In the genomic region with DNA sequence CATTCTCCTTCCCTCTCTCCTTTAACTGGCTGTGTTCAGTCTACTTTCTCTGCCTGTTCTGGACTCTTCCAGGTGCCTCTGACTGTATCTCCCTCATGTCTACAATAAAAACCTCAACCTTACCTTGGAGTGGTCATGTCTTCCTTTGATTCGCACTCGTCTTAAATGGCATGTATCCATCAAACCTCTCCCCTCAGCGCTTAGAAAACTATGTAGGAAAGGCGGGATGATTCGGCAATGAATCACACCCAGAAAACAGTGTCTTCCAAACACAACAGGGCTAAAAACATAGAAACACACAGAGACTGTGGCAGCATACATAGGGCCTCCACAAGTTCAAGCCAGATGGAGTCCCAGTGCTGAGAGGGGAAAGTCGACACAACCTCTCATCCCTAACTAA, we compare ENCODE assay signal across 30 mouse cellular contexts.
DNase-seq lines count a peak whose midpoint lies in the region; ATAC-seq lines count a peak whose summit lies in the region.
"Had no signal": no experiment of that assay in that cellular context is flagged by ENCODE, and none has a peak within 500 bp of the region (broad histone marks: within the 10 kb centered on the region; RNA-seq: fewer than 3 reads in every experiment).

No protein-coding gene starts in this region.

- no peak overlapping the region for H3K9ac ChIP-seq in hindbrain, embryonic 14.5 days
- no peak overlapping the region for H3K9ac ChIP-seq in hindbrain, embryonic 12.5 days
- H3K9ac ChIP-seq: embryonic facial prominence, embryonic 12.5 days; hindbrain, embryonic 15.5 days; kidney, embryonic 15.5 days; limb, embryonic 15.5 days; liver, embryonic 13.5 days had no signal

- H3K4me2 ChIP-seq in hindbrain, embryonic 14.5 days (replicated peaks), result no peak overlapping the region
- no peak overlapping the region for H3K4me2 ChIP-seq in hindbrain, embryonic 12.5 days (replicated peaks)
- H3K4me2 ChIP-seq: embryonic facial prominence, embryonic 12.5 days; hindbrain, embryonic 15.5 days; kidney, embryonic 15.5 days; limb, embryonic 15.5 days; liver, embryonic 13.5 days had no signal

- no peaks in the 10 kb centered on the region for H3K4me1 ChIP-seq in hindbrain, embryonic 14.5 days (replicated peaks; ENCODE audit: control insufficient read depth, insufficient read depth, low read length)
- H3K4me1 ChIP-seq in hindbrain, embryonic 12.5 days, result no peaks in the 10 kb centered on the region
- H3K4me1 ChIP-seq: embryonic facial prominence, embryonic 12.5 days; hindbrain, embryonic 15.5 days; kidney, embryonic 15.5 days; limb, embryonic 15.5 days; liver, embryonic 13.5 days had no signal

- H3K36me3 ChIP-seq in hindbrain, embryonic 14.5 days (replicated peaks; ENCODE audit: control insufficient read depth, insufficient read depth), result no peaks in the 10 kb centered on the region
- no peaks in the 10 kb centered on the region for H3K36me3 ChIP-seq in hindbrain, embryonic 12.5 days
- H3K36me3 ChIP-seq: embryonic facial prominence, embryonic 12.5 days; hindbrain, embryonic 15.5 days; kidney, embryonic 15.5 days; limb, embryonic 15.5 days; liver, embryonic 13.5 days had no signal

- no peak for ATAC-seq in hindbrain, embryonic 14.5 days (ENCODE audit: low FRiP score)
- ATAC-seq in hindbrain, embryonic 12.5 days (ENCODE audit: low FRiP score), result no peak
- ATAC-seq: lung, postnatal 0 days had no signal

- H3K27ac ChIP-seq in hindbrain, embryonic 14.5 days, result peak overlapping the region; percentile 9; the same call in 1 of the 2 replicates
- H3K27ac ChIP-seq in hindbrain, embryonic 12.5 days, result no peak overlapping the region
- H3K27ac ChIP-seq: embryonic facial prominence, embryonic 12.5 days; hindbrain, embryonic 15.5 days; kidney, embryonic 15.5 days; layer of hippocampus, adult 2 months; limb, embryonic 15.5 days; liver, embryonic 13.5 days; stomach, postnatal 0 days had no signal

- no peaks in the 10 kb centered on the region for H3K9me3 ChIP-seq in hindbrain, embryonic 14.5 days (ENCODE audit: control insufficient read depth, low read length)
- H3K9me3 ChIP-seq in hindbrain, embryonic 12.5 days (replicated peaks), result no peaks in the 10 kb centered on the region
- H3K9me3 ChIP-seq: embryonic facial prominence, embryonic 12.5 days; hindbrain, embryonic 15.5 days; kidney, embryonic 15.5 days; limb, embryonic 15.5 days; liver, embryonic 13.5 days had no signal

- 82% methylated on average over 6 of the region's 6 CpGs for WGBS in hindbrain, embryonic 14.5 days
- 79% methylated on average over 6 of the region's 6 CpGs for WGBS in hindbrain, embryonic 12.5 days

- H3K4me3 ChIP-seq in hindbrain, embryonic 14.5 days (replicated peaks; ENCODE audit: low read length), result no peak overlapping the region
- H3K4me3 ChIP-seq in hindbrain, embryonic 12.5 days, result no peak overlapping the region
- H3K4me3 ChIP-seq: embryonic facial prominence, embryonic 12.5 days; hindbrain, embryonic 15.5 days; kidney, embryonic 15.5 days; layer of hippocampus, adult 2 months; limb, embryonic 15.5 days; liver, embryonic 13.5 days; myocyte had no signal

- H3K27me3 ChIP-seq in hindbrain, embryonic 14.5 days (ENCODE audit: control insufficient read depth, insufficient read depth, low read length), result peaks cover 22% of the 10 kb centered on the region
- peaks cover 10% of the 10 kb centered on the region for H3K27me3 ChIP-seq in hindbrain, embryonic 12.5 days
- H3K27me3 ChIP-seq: embryonic facial prominence, embryonic 12.5 days; limb, embryonic 15.5 days had no signal

- no peak for DNase-seq in hindbrain, embryonic 14.5 days (ENCODE audit: low spot score)
- DNase-seq in 3134 (ENCODE audit: extremely low read depth, insufficient read length, low spot score) (peak; percentile 50), 3T3-L1 (ENCODE audit: low read depth, low spot score) (peak; percentile 45), R1 (ENCODE audit: low read depth, low spot score) (peak; percentile 70)
- no peak for DNase-seq in layer of hippocampus, adult 18-20 months (ENCODE audit: low spot score in 2 of 2)
- DNase-seq in right cerebral cortex, postnatal 36 days (ENCODE audit: low spot score in 2 of 2), result no peak
- DNase-seq: adrenal gland, postnatal 10 days; cerebellum, adult 9-10 months; cerebellum, postnatal 36 days; gastrocnemius, postnatal 14 days; heart, postnatal 14 days; kidney, adult 18-20 months; kidney, postnatal 25 days; left cerebral cortex, postnatal 4 days; liver, embryonic 13.5 days; lung, adult 18-20 months; lung, postnatal 4 days; right cerebral cortex, postnatal 25 days; spleen, adult 18-20 months; thymus, adult 18-20 months; thymus, postnatal 25 days had no signal

Comparison
In these comparisons a context has a peak if more than half of its experiments do, and no peak if none do; other contexts are left out.
1. DNase-seq: peak in 3134 (single experiment), 3T3-L1 (single experiment) and R1 (single experiment); none in hindbrain, embryonic 14.5 days (single experiment), layer of hippocampus, adult 18-20 months (0 of 2) and right cerebral cortex, postnatal 36 days (0 of 2).